Mouse (Mus musculus) G1E (cell line): ENCODE data around the gene Nrl. TPM values are rescaled to one million over a fixed set of nuclear protein-coding genes. Genes with fewer than 3 reads are reported as not detected.
A peak's percentile ranks its signal among the peaks of the same experiment; 100 is the strongest.

Source experiments
- ATAC-seq: 2 replicates; pipeline ENCODE4 v1.8.0; 2016; ENCODE audit warnings: mild to moderate bottlenecking; ENCODE audit not compliant: insufficient number of reproducible peaks, poor library complexity, low FRiP score, severe bottlenecking; ENCODE audit errors: extremely low read depth
- DNase-seq: peaks from one replicate; pipeline ENCODE4 v3.0.0; 2012; ENCODE audit warnings: low spot score
- H3K27me3 ChIP-seq: 2 replicates; pipeline ENCODE4 v1.6.1; 2012; ENCODE audit warnings: mild to moderate bottlenecking, low read length, inconsistent platforms; ENCODE audit not compliant: insufficient read depth
- H3K36me3 ChIP-seq: replicated peaks from 2 replicates; pipeline ENCODE3; 2012; ENCODE audit warnings: mild to moderate bottlenecking, inconsistent platforms
- H3K4me1 ChIP-seq: 2 replicates; pipeline ENCODE4 v1.6.1; 2012; ENCODE audit warnings: low read depth, low read length, inconsistent platforms, mixed read lengths; ENCODE audit not compliant: insufficient read depth
- H3K4me3 ChIP-seq: 2 replicates; pipeline ENCODE4 v1.5.1; 2012; ENCODE audit warnings: low read depth, mild to moderate bottlenecking, inconsistent platforms, low read length, moderate library complexity, mixed read lengths
- H3K9me3 ChIP-seq: replicated peaks from 2 replicates; pipeline ENCODE4 v1.6.1; 2012; ENCODE audit warnings: inconsistent platforms
- CTCF ChIP-seq: IDR thresholded peaks from 2 replicates; pipeline ENCODE4 v1.5.1; 2012; ENCODE audit warnings: low read depth, low read length, inconsistent platforms, mixed read lengths
- GATA1 ChIP-seq: IDR thresholded peaks from 2 replicates; pipeline ENCODE4 v1.6.1; 2012; ENCODE audit warnings: borderline replicate concordance, low read length, inconsistent platforms, mixed read lengths
- GATA2 ChIP-seq: IDR thresholded peaks from 2 replicates; pipeline ENCODE4 v1.6.1; 2012; ENCODE audit warnings: low read depth, low read length, inconsistent platforms, borderline replicate concordance
- POLR2AphosphoS5 ChIP-seq: IDR thresholded peaks from 2 replicates; pipeline ENCODE4 v1.6.1; 2012; ENCODE audit warnings: low read depth, low read length, inconsistent platforms; ENCODE audit not compliant: insufficient replicate concordance
- TAL1 ChIP-seq: conservative IDR thresholded peaks from 2 replicates; pipeline ENCODE4 v1.6.1; 2012; ENCODE audit warnings: low read depth, low read length, inconsistent platforms, mixed read lengths
- polyA plus RNA-seq: library from polyadenylated mRNA; stranded (reverse); fragments of >175 nt; gene quantifications from 2 replicates; pipeline ENCODE4 v1.2.3, GENCODE M21; 2012
- total RNA-seq, 2 experiments: library from RNA; stranded (forward) in 1 of 2; stranded (reverse) in 1 of 2; fragments of 200-1000 nt in 1 of 2; fragments of >200 nt in 1 of 2; fragmentation: Nextera tagmentation in 1 of 2; gene quantifications; 2 replicates each; pipeline ENCODE4 v1.2.3; 2014 to 2017

The Nrl gene
- total and polyA plus RNA-seq, 3 experiments, result 0.27 TPM; not detected in 2

DNA sequence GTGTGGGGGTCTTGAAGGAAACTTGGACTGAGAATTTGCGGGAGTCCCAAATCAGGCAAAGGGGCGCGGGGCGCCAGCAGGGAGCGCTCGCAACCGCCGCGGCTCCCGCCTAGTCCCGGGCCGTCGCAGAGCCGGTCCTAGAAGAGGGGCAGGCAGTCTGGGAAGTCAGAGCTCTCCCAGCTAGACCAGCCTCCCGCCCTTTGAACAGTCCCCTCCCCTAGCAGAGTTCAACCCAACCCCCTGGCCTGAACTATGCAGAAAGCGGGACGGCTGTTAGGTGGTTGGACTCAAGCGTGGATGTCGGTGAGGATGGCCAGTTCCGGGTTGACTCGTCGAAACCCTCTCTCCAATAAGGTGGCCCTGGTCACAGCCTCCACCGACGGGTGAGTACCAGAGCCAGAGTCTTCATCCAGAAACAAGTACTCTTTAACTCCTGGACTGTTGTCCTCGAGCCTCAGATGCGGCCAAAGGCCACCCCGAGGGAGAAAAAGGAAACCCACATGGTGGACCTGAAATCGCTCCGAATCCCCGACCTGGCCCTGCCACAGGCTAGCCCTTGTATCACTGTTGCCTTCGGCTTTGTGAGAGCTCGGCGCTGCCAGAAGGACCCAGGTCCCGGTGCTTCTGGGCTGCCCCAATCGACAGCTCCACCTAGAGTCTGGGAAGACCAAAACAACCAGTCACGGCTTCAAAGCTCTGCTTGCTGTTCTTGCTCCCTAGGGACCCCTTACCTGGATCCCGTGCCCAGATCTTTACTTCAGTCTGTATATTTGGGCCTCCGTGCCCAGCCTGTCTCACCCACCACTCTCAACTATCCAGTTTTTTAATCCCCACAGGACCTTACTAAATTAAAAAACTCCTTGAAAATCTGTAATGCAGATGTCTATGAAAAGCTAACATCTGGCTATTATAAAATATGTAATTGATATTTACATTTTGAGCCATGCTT, 45.9 kb downstream of the Nrl start, which contains the start of gene Dhrs4:
Dhrs4 (plus strand) TSS at position 108 of the 949 bp plus-strand sequence.
- TF ChIP-seq GATA1, result no peak
- peak; percentile 58; the same call in 1 of the 2 replicates for TF ChIP-seq CTCF
- TF ChIP-seq GATA2, result no peak
- TF ChIP-seq TAL1, result no peak
- TF ChIP-seq POLR2AphosphoS5, result no peak
- Histone ChIP-seq H3K27me3 (no peaks in the 10 kb centered on the region), H3K4me3 (peak within 1 kb of the TSS; percentile 77), H3K4me1 (peaks cover 37% of the 10 kb centered on the region), H3K36me3 (peaks cover 30% of the 10 kb centered on the region), H3K9me3 (no peaks in the 10 kb centered on the region)
- DNase-seq (peak; percentile 89), ATAC-seq (peak; percentile 81)

DNA sequence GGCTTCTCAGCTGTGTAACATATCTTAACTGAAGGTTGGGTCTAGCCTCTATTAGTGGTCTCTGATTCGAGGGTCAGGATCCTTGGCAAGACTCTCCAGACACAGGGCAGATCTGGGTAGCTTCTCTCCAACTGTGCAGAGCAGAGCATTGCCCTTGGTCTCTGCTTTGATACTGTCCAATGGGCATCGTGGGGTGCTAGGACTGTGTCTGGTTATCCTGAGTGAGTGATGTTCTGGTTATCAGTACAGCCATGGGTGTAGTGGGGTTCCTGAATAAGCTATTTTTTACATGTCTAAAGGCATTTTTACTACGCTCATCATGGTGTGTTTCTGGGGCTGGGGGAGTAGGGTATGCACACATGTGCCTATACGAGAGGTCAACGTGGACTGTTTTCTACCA, 47.0 kb downstream of the Nrl start:
- Histone ChIP-seq H3K4me1 (peaks cover 37% of the 10 kb centered on the region), H3K27me3 (no peaks in the 10 kb centered on the region), H3K4me3 (no peak overlapping the region; the same call in 1 of the 2 replicates), H3K9me3 (no peaks in the 10 kb centered on the region), H3K36me3 (peaks cover 26% of the 10 kb centered on the region)
- DNase-seq (no peak), ATAC-seq (no peak)
- TF ChIP-seq CTCF (no peak), GATA2 (no peak), TAL1 (no peak), GATA1 (no peak), POLR2AphosphoS5 (no peak)

- ATAC-seq (no peak), DNase-seq (no peak)
- Histone ChIP-seq H3K36me3 (peaks cover 26% of the 10 kb centered on the region), H3K4me3 (no peak overlapping the region), H3K9me3 (no peaks in the 10 kb centered on the region), H3K4me1 (peaks cover 37% of the 10 kb centered on the region), H3K27me3 (no peaks in the 10 kb centered on the region; the same call in 1 of the 2 replicates)
- TF ChIP-seq CTCF (no peak), POLR2AphosphoS5 (no peak), GATA2 (no peak), TAL1 (no peak), GATA1 (no peak)
Observed at GRCm38 (mm10) chr14:55477421-55477820, 47.4 kb downstream of the Nrl start.

GRCm38 (mm10) chr14:55475654-55476053, 49.1 kb downstream of the Nrl start:
- peaks cover 8% of the 10 kb centered on the region for H3K27me3 ChIP-seq
- TF ChIP-seq CTCF (no peak), GATA1 (no peak), TAL1 (no peak), GATA2 (no peak), POLR2AphosphoS5 (no peak)
- peaks cover 10% of the 10 kb centered on the region for H3K36me3 ChIP-seq
- peaks cover 24% of the 10 kb centered on the region for H3K4me1 ChIP-seq
- H3K9me3 ChIP-seq, result no peaks in the 10 kb centered on the region
- ATAC-seq, result no peak
- no peak overlapping the region for H3K4me3 ChIP-seq
- no peak for DNase-seq

- DNase-seq (no peak), ATAC-seq (no peak)
- peaks cover 35% of the 10 kb centered on the region for H3K27me3 ChIP-seq
Observed at GRCm38 (mm10) chr14:55470806-55471205, 54.0 kb downstream of the Nrl start.

DNA sequence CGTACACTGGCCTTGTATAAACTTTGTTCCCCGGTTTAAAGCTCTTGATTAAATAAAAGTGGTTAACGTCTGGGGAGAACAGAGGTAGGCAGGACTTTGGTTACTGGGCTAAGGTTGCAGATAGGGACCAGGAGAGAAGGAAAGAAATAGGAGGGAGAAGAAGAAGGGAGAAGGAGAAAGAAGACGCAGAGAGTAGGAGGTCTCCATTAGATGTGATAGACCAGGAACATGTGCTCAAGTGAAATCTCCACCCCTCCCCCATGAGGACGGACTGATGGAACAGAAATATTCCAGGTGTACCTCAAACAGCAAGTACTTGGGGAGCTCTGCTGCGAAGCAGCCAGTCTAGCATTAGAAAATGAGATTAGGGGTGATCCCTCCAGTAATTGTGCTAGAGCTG, 55.0 kb downstream of the Nrl start:
- Histone ChIP-seq H3K27me3 (peaks cover 40% of the 10 kb centered on the region), H3K4me3 (no peak overlapping the region), H3K36me3 (no peaks in the 10 kb centered on the region), H3K9me3 (no peaks in the 10 kb centered on the region), H3K4me1 (no peaks in the 10 kb centered on the region)
- TF ChIP-seq GATA2 (no peak), GATA1 (no peak), CTCF (no peak), TAL1 (no peak), POLR2AphosphoS5 (no peak)
- DNase-seq (no peak), ATAC-seq (no peak)

More at GRCm38 (mm10) chr14:55470806-55471205, 54.0 kb downstream of the Nrl start:
- no peak for TF ChIP-seq GATA1
- H3K4me3 ChIP-seq, result no peak overlapping the region
- H3K9me3 ChIP-seq, result no peaks in the 10 kb centered on the region
- peaks cover 4% of the 10 kb centered on the region for H3K4me1 ChIP-seq
- H3K36me3 ChIP-seq, result no peaks in the 10 kb centered on the region
